Mouse (Mus musculus) thymus, adult 2 months (tissue): Measurements from ENCODE around the gene Cps1. TPM values are rescaled to one million over a fixed set of nuclear protein-coding genes. Genes with fewer than 3 reads are reported as not detected.
A peak's percentile ranks its signal among the peaks of the same experiment; 100 is the strongest.

Experiments
- DNase-seq: peaks from one replicate; pipeline ENCODE4 v3.0.0; 2021
- H3K27ac ChIP-seq: fragments of 200-500 bp; 2 replicates; pipeline ENCODE4 v1.5.1; 2012; ENCODE audit warnings: low read length, control low read depth; ENCODE audit not compliant: control insufficient read depth, insufficient read depth
- H3K27me3 ChIP-seq: fragments of 200-500 bp; 2 replicates; pipeline ENCODE4 v1.6.1; 2012; ENCODE audit warnings: mild to moderate bottlenecking, low read length, moderate library complexity, mixed read lengths; ENCODE audit not compliant: control insufficient read depth, insufficient read depth
- H3K36me3 ChIP-seq: fragments of 200-500 bp; 2 replicates; pipeline ENCODE4 v1.6.1; 2012; ENCODE audit warnings: mild to moderate bottlenecking, low read length, moderate library complexity; ENCODE audit not compliant: control insufficient read depth, insufficient read depth
- H3K4me1 ChIP-seq: fragments of 200-500 bp; replicated peaks from 2 replicates; pipeline ENCODE4 v1.6.1; 2012; ENCODE audit warnings: low read length; ENCODE audit not compliant: control insufficient read depth, insufficient read depth
- H3K4me3 ChIP-seq: fragments of 200-500 bp; 2 replicates; pipeline ENCODE4 v1.5.1; 2012; ENCODE audit warnings: mild to moderate bottlenecking, low read length, control low read depth, moderate library complexity; ENCODE audit not compliant: control insufficient read depth, insufficient read depth
- CTCF ChIP-seq: fragments of 200-500 bp; IDR thresholded peaks from 2 replicates; pipeline ENCODE4 v1.5.1; 2012; ENCODE audit warnings: mild to moderate bottlenecking, control low read depth, low read length, moderate library complexity, borderline replicate concordance; ENCODE audit not compliant: control insufficient read depth, poor library complexity, insufficient read depth; ENCODE audit errors: extremely low read depth
- POLR2A ChIP-seq: fragments of 200-500 bp; IDR thresholded peaks from 2 replicates; pipeline ENCODE4 v1.6.1; 2012; ENCODE audit warnings: mild to moderate bottlenecking, low read length, control low read depth, moderate library complexity; ENCODE audit not compliant: control insufficient read depth, poor library complexity, insufficient read depth; ENCODE audit errors: extremely low read depth
- WGBS: fragments of 180-500 bp; shearing (Covaris S2); methylation state at CpG from one replicate; pipeline ENCODE4 v1.1.7; 2018; 5-methylcytosine and 5-hydroxymethylcytosine counted together
- polyA plus RNA-seq: library from polyadenylated mRNA; depleted of rRNA; stranded (reverse); fragments of >200 nt; gene quantifications from 2 replicates; pipeline ENCODE4 v1.2.3, GENCODE M21; 2012

Cps1 gene
- polyA plus RNA-seq, 1 experiment: 0.16 TPM

DNA sequence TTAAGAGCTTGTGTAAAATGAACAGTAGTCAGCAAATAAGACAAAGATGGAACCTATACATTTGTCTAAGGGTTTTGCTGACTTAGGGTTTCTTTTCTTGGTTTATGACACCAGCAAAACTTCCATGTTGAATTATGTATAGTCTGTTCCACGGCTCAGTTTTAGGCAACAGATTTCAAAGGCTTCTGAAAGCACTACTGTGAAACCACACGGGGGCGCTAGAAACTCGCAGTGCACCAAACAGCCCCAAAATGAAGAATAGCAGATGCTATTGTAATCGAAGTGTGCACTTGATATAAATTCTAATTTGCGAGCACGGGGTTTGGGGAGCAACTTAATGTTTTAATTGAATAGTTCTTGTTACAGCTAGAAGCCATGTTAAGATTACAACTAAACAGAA, 58.3 kb downstream of the Cps1 start:
- H3K36me3 ChIP-seq: no peaks in the 10 kb centered on the region
- peak; percentile 6 for DNase-seq
- TF ChIP-seq CTCF (no peak), POLR2A (no peak)
- H3K27ac ChIP-seq: no peak overlapping the region
- WGBS: 12% methylated on average over 7 of the region's 7 CpGs
- H3K4me3 ChIP-seq: no peak overlapping the region
- H3K27me3 ChIP-seq: no peaks in the 10 kb centered on the region
- H3K4me1 ChIP-seq: no peaks in the 10 kb centered on the region

DNA sequence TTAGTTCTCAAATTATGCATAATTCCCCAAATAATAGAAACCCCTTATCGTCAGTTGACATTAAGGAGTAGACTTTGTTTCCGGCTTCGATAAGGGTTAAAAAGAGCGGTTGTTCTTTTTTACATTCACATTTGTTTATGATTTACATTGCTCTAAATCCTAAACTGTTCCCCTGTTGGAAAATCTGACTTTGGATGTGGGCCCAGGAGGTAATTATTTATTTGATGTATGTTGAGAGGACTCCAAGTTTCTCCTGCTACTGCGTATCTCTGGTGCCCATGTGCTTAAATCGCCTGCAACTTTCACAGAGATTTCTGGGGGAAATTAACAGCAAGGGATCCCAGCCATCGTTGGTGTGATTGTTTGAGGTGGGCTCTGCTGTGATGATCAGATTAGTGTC, 59.4 kb downstream of the Cps1 start:
- Histone ChIP-seq H3K4me3 (no peak overlapping the region), H3K27me3 (no peaks in the 10 kb centered on the region), H3K27ac (no peak overlapping the region), H3K36me3 (no peaks in the 10 kb centered on the region), H3K4me1 (no peaks in the 10 kb centered on the region)
- TF ChIP-seq POLR2A (no peak), CTCF (no peak)
- no peak for DNase-seq
- 94% methylated on average over 7 of the region's 7 CpGs for WGBS

DNA sequence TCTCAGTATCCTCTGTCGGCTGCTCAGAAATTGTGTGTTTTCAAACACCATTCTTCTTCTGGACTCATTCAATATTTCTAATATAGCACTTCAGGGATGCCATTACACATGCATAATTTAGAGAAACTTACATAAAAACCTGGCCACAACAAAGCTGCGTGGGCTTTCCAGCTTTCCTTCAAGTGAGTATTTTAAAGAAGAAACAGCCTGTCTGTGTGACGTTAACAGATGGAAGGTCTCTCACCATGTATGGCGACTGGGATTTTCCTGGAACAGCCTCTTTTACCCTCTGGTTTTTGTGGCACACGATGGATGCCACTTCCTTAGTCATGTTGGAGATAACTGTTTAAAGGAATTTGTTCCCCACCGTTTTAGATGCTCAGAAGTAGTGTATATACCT, 60.7 kb downstream of the Cps1 start:
- 82% methylated on average over 6 of the region's 6 CpGs for WGBS
- no peaks in the 10 kb centered on the region for H3K36me3 ChIP-seq
- no peak for DNase-seq
- no peaks in the 10 kb centered on the region for H3K4me1 ChIP-seq
- no peak overlapping the region for H3K27ac ChIP-seq
- no peak for TF ChIP-seq CTCF
- TF ChIP-seq POLR2A: no peak
- H3K4me3 ChIP-seq: no peak overlapping the region
- no peaks in the 10 kb centered on the region for H3K27me3 ChIP-seq

DNA sequence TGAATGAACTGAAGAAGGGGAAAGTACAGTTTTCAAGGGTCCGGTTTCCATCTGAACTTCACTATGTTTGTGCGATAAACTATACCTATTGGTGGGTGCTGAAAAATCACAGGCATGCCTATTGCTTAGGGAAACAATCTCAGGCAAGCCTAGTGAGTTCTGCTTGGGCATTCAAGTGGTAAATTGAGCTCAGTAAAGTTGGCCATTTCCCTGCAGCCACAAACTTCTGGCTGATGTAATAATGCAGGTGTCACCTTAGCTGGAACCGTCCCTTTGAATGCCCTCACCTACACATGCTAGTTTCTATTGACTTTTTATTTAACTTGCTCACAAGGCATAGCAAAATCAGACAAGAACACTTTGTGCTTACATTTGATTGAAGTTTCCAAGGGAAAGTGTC, 61.3 kb downstream of the Cps1 start:
- no peak for TF ChIP-seq POLR2A
- no peak for TF ChIP-seq CTCF
- no peak overlapping the region for H3K4me3 ChIP-seq
- no peak overlapping the region for H3K27ac ChIP-seq
- H3K4me1 ChIP-seq: no peaks in the 10 kb centered on the region
- no peak for DNase-seq
- no peaks in the 10 kb centered on the region for H3K36me3 ChIP-seq
- 89% methylated on average over 3 of the region's 3 CpGs for WGBS
- H3K27me3 ChIP-seq: no peaks in the 10 kb centered on the region

DNA sequence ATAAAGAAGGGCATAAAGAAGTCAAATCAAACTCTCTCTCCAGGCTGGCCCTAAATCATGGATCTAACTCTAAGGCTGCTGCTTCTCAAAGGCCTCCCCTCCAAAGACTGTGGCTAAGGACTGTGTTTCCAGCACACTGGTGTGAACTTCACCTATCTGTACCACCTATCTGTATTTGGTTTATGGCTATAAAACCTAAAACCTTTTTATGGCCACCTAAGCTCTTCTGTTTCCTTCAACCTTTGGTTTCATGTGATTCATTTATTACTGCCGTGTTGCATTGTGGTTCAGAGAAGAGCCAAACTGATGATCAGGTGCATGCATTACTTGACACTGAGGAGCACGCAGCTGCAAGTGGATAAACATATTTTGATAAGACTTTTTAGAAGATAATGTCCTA, 74.5 kb downstream of the Cps1 start:
- no peaks in the 10 kb centered on the region for H3K36me3 ChIP-seq

DNA sequence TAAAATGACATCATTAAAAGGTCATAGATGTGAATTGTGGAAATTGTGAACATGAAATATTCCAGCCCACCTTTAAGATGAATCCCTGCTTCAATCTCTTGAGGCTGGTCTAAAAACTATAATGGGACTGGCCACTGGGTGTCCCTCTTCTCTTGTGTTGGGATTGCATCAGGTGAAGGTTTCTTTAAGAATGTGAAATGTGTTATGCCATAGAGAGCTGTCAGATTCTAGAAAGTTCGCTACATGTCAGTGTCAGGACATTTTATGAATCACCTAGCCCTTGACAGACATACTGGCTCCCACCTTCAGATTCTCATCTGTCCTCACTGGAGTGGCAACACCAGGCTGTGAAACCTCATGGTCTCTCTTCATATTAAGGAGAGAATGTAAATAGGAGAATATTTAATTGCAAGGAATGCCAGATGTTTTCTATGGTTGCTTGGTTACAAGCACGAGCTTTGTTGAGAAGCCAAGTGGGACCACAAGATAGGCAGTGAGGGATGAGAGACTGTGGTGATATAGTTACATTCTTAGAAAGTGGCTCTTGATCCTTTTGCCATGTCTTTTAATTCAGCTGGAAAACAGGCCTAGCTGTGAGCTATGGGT, 95.6 kb downstream of the Cps1 start:
- Histone ChIP-seq H3K36me3 (no peaks in the 10 kb centered on the region), H3K4me1 (no peaks in the 10 kb centered on the region), H3K27ac (no peak overlapping the region), H3K27me3 (no peaks in the 10 kb centered on the region), H3K4me3 (no peak overlapping the region)
- 66% methylated on average over 2 of the region's 2 CpGs for WGBS
- TF ChIP-seq POLR2A (no peak), CTCF (no peak)
- no peak for DNase-seq

More for the DNA sequence above, 74.5 kb downstream of the Cps1 start:
- TF ChIP-seq CTCF (no peak), POLR2A (no peak)
- no peak for DNase-seq
- no peak overlapping the region for H3K27ac ChIP-seq
- WGBS: 91% methylated on average over 2 of the region's 2 CpGs
- H3K27me3 ChIP-seq: no peaks in the 10 kb centered on the region
- no peaks in the 10 kb centered on the region for H3K4me1 ChIP-seq
- no peak overlapping the region for H3K4me3 ChIP-seq

DNA sequence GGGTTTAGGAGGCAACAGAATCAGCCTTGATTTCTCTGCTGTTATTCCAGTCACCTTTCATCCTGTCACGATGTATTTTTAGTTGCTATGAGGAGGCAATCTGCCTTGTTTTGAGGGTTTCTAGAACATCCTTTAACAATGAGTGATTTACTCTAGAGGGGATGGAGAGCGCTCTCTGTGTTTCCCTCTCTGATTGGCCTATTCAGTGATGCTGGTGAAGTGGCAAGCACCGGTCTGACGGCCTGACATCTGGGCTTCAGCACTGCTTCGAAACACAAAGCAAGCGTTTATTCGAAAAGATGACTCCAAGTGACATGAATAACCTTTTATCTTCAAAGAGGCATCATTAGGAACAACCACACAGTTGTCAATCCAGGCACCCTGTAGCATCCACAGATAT, 100.8 kb downstream of the Cps1 start:
- no peak for TF ChIP-seq POLR2A
- no peak for TF ChIP-seq CTCF
- no peaks in the 10 kb centered on the region for H3K36me3 ChIP-seq
- no peaks in the 10 kb centered on the region for H3K4me1 ChIP-seq
- no peaks in the 10 kb centered on the region for H3K27me3 ChIP-seq
- no peak overlapping the region for H3K4me3 ChIP-seq
- 91% methylated on average over 7 of the region's 7 CpGs for WGBS
- DNase-seq: no peak
- no peak overlapping the region for H3K27ac ChIP-seq
